Mouse (Mus musculus): ENCODE data around the gene Kmt5b.

The Kmt5b gene

GRCm38 (mm10) chr19:3767276-3767780 lies at the start of gene Kmt5b:
Gene Kmt5b, plus strand, starts transcription at chr19:3767421.
- DNase-seq (ENCODE audit: low spot score) = no peak

- peak; percentile 52 for DNase-seq (ENCODE audit: low spot score)
These were observed 48.5 kb upstream of the Kmt5b start for GRCm38 (mm10) chr19:3718481-3719361.

GRCm38 (mm10) chr19:3719362-3719891 lies 47.8 kb upstream of the Kmt5b start:
- peak; percentile 52 for DNase-seq (ENCODE audit: low spot score)

DNA sequence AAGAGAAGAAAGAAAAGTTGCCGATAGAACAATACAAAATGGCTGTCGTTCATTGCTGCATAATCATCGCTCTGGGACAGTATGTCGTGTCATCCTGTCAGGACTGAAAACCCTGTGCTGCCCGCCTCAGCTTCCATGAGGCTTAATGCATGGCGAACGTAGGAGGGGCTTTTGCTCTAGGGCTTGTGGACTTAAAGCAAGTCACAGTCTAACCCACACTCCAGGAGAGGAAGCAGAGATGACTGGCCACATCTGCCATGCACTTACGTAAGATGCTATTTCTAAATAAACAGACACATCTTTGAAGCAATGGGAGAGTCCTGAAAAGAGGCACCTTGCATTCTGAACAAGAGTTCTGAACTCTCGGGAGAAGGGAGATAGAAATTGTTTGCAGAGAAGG lies 44.1 kb upstream of the Kmt5b start:
- no peak for DNase-seq (ENCODE audit: low spot score)

DNA sequence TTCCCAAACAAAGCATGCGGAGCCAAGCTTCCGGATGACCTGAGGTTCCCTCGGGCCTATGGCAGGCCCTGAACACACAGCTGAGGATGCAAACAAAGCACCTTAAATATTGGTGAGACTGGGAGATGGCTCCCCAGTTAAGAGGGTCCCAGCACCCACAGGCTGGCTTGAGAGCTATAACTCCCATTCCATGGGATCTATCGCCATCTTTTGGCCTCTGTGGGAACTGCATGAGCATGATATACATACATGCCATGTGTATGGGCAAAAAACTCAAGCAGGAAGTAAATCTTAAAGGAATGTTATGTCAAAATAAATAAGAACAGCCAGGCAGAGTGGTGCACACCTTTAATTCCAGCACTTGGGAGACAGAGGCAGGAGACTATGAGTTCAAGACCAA lies 43.3 kb upstream of the Kmt5b start:
- no peak for DNase-seq (ENCODE audit: low spot score)

GRCm38 (mm10) chr19:3724779-3725178 lies 42.4 kb upstream of the Kmt5b start:
- DNase-seq (ENCODE audit: low spot score) = no peak

DNA sequence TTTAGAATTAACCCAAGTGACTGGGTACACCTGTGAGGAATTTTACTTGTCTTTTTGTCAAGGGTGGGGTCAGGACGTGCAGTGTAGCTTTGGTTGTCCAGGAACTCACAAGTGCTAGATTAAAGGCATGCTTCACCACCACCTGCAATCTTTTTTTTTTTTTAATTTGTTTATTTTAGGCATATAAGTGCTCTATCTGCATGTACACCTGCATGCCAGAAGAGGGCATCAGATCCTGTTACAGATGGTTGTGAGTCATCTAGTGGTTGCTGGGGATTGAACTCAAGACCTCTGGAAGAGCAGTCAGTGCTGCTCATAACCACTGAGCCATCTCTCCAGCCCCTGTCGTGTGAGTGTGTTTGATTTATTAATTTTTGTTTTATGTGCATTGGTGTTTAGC lies 38.3 kb upstream of the Kmt5b start:
- DNase-seq (ENCODE audit: low spot score) = no peak

GRCm38 (mm10) chr19:3730781-3731646 lies 36.2 kb upstream of the Kmt5b start:
- no peak for DNase-seq (ENCODE audit: low spot score)

DNA sequence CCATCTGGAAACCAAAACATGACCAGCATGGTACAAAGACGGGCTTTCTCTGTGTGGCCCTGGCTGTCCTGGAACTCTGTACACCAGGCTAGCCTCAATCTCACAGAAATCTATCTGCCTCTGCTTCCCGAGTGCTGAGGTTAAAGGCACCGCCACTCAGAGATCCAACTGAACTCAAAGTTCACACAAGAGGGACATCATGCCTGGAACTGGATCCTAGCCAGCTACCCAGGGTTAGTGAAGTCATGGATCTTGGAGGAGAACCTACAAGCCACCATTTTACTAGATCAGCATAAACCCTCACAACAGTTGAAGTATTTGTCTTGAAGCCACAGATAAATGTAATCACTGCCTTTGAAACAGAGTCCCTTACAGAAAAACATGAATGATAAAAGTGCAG lies 31.2 kb upstream of the Kmt5b start:
- no peak for DNase-seq (ENCODE audit: low spot score)

DNA sequence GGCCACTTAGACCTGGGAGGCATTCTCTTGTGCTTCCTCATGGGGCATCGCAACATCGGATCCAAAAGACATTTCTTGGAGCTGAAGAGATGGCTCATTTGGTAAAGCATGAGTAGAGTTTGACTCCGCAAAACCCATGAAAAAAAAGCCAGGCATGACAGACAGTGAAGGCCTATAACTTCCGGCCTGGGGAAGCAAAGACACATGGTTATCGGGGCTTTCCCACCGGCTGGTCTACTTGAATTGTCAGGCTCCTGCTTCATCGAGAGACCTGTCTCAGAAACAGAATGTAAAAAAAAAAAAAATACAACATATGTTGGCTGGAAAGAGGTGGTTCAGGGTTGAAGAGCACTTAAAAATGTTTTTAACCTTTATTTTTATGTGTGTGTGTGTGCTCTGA lies 27.6 kb upstream of the Kmt5b start:
- DNase-seq (ENCODE audit: low spot score) = no peak

- DNase-seq (ENCODE audit: low spot score) = no peak
These were observed 24.5 kb upstream of the Kmt5b start for GRCm38 (mm10) chr19:3742716-3743115.

- DNase-seq (ENCODE audit: low spot score) = no peak
These were observed 23.9 kb upstream of the Kmt5b start for GRCm38 (mm10) chr19:3743362-3743761.

DNA sequence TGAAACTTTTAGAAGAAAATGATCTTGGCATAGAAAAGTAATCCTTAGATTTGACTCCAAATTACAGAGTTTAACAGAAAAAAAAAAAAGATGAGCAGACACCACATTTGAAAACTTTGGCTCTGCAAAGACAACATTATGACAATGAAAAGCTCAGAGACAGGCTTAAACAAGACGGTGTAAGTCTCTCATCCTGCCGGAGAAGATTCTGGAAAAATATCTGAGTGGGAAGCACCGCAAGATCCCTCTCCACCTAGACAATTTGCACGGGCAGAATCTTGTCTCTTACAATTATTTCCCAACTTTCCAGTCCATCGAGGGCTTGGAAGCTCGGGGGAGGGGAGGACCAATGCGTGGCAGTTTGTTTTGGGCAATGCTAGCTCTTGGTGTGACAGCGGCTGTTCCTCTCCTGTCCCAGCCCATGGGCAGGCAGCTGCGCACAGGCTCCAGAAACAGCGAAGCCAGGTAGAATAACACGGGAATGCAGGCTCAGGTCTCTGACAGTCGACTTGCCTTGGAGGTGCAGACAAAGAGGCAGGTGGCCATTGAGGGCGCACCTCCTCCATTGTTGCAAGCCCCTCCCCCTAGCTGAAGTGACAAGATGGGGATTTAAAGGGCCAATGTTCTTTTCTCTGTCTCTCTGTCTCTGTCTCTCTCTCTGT lies 23.2 kb upstream of the Kmt5b start:
- DNase-seq (ENCODE audit: low spot score) = peak; percentile 71

GRCm38 (mm10) chr19:3752621-3753239 lies 14.5 kb upstream of the Kmt5b start:
- no peak for DNase-seq (ENCODE audit: low spot score)

- no peak for DNase-seq (ENCODE audit: low spot score)
These were observed 14.0 kb upstream of the Kmt5b start for GRCm38 (mm10) chr19:3753240-3753633.

DNA sequence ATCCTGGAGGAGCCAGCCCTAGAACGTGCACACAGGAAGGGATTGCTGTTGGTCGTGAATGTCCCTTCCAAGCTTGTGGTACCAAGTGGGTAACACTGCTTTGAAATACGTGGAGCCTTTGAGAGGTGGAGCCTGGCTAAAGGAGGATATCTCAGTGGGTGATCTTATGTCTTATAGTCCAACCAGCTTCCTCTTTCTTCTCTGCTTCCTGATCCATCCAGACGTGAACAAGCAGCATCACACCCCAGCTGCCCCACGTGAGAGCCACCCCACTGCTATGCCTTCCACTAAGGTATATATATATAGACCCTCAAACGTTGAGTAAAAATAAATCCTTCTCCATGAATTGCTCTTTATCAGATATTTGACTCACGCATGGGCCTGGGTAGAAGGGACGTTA lies 13.5 kb upstream of the Kmt5b start:
- DNase-seq (ENCODE audit: low spot score) = no peak

GRCm38 (mm10) chr19:3757861-3758260 lies 9.4 kb upstream of the Kmt5b start:
- DNase-seq (ENCODE audit: low spot score) = no peak

GRCm38 (mm10) chr19:3765221-3765820 lies 1.9 kb upstream of the Kmt5b start:
- no peak for DNase-seq (ENCODE audit: low spot score)

DNA sequence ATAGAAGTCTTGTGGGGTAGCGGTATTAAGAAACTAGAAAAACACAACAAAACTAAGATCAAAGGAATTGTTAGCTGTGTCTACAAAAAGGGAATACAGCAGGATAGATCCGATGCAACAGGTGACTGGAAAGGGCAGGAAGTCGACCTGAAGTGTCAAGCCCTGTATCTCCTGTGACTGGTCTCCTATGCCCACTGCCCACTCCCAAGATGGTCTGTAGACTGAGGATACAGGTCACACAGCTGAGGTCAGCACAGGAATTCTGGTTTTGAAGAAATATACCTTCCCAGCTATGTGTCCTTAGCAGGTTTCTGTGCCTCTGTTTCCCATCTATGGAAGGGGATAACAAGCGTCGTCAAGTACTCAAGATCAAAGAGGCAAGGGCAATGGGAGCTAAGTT lies 843 bp upstream of the Kmt5b start:
- DNase-seq (ENCODE audit: low spot score) = no peak

GRCm38 (mm10) chr19:3767781-3768696 lies 818 bp downstream of the Kmt5b start:
- peak; percentile 87 for DNase-seq (ENCODE audit: low spot score)
